ENCODE assay signal across 9 mouse cellular contexts in genomic region chr9:42313872-42314271, GRCm38 (mm10). TPM values are rescaled to one million over a fixed set of nuclear protein-coding genes. Genes with fewer than 3 reads are reported as not detected.
DNase-seq lines count a peak whose midpoint lies in the region; ATAC-seq and TF ChIP-seq lines count a peak whose summit lies in the region.
"Had no signal": no experiment of that assay in that cellular context is flagged by ENCODE, and none has a peak within 500 bp of the region (broad histone marks: within the 10 kb centered on the region; RNA-seq: fewer than 3 reads in every experiment).

No protein-coding gene starts in this region.

- H3K27ac ChIP-seq in embryonic facial prominence, embryonic 14.5 days (replicated peaks; ENCODE audit: low read depth, low read length) = no peak overlapping the region
- H3K27ac ChIP-seq: limb, embryonic 15.5 days had no signal

- H3K4me3 ChIP-seq in E14TG2a.4 (replicated peaks; ENCODE audit: low read length) = no peak overlapping the region
- no peak overlapping the region for H3K4me3 ChIP-seq in embryonic facial prominence, embryonic 14.5 days (ENCODE audit: low read depth, low read length)
- H3K4me3 ChIP-seq: limb, embryonic 15.5 days had no signal

- peak; percentile 36 for TF ChIP-seq CTCF in E14TG2a.4 (conservative IDR thresholded peaks at IDR 0.05; ENCODE audit: low read length)

- no peak overlapping the region for H3K9ac ChIP-seq in embryonic facial prominence, embryonic 14.5 days (ENCODE audit: low read depth, low read length)
- H3K9ac ChIP-seq: limb, embryonic 15.5 days had no signal

- H3K27me3 ChIP-seq in E14TG2a.4 (ENCODE audit: insufficient read depth, low read length) = 0 out of 2 replicates have a peak, but pooled peaks cover 2% of the 10 kb centered on the region
- H3K27me3 ChIP-seq in embryonic facial prominence, embryonic 14.5 days (replicated peaks; ENCODE audit: control insufficient read depth, insufficient read depth, low read length) = no peaks in the 10 kb centered on the region
- H3K27me3 ChIP-seq: limb, embryonic 15.5 days had no signal

- WGBS in embryonic facial prominence, embryonic 14.5 days = 12% methylated on average over 3 of the region's 3 CpGs

- ATAC-seq in embryonic facial prominence, embryonic 14.5 days (ENCODE audit: low read depth) = no peak
- no peak for ATAC-seq in inflammation-experienced regulatory T-cells, adult 6 months
- ATAC-seq in erythroblast, adult 5-6 weeks (replicated peaks; ENCODE audit: low FRiP score, poor library complexity, severe bottlenecking) = no peak

- H3K9me3 ChIP-seq in E14TG2a.4 (ENCODE audit: low read length) = no peaks in the 10 kb centered on the region
- H3K9me3 ChIP-seq in embryonic facial prominence, embryonic 14.5 days (ENCODE audit: control insufficient read depth, low read length) = no peaks in the 10 kb centered on the region
- H3K9me3 ChIP-seq: limb, embryonic 15.5 days had no signal

- DNase-seq in cerebellum, adult 18-20 months = peak; percentile 12 to 20
- DNase-seq in cerebellum, postnatal 4 days (ENCODE audit: low spot score in 2 of 2) = no peak
- DNase-seq in kidney, postnatal 10 days = peak; percentile 28
- no peak for DNase-seq in kidney, adult 8-10 months
- DNase-seq in embryonic facial prominence, embryonic 14.5 days (ENCODE audit: low spot score) = peak; percentile 36

- no peaks in the 10 kb centered on the region for H3K36me3 ChIP-seq in E14TG2a.4 (ENCODE audit: insufficient read depth, low read length)
- no peaks in the 10 kb centered on the region for H3K36me3 ChIP-seq in embryonic facial prominence, embryonic 14.5 days (ENCODE audit: control insufficient read depth, insufficient read depth, low read length)
- H3K36me3 ChIP-seq: limb, embryonic 15.5 days had no signal

- H3K4me2 ChIP-seq in embryonic facial prominence, embryonic 14.5 days (ENCODE audit: low read depth, low read length) = no peak overlapping the region
- H3K4me2 ChIP-seq: limb, embryonic 15.5 days had no signal

- no peaks in the 10 kb centered on the region for H3K4me1 ChIP-seq in E14TG2a.4 (replicated peaks; ENCODE audit: low read depth, low read length)
- no peaks in the 10 kb centered on the region; the same call in 1 of the 2 replicates for H3K4me1 ChIP-seq in embryonic facial prominence, embryonic 14.5 days (ENCODE audit: control insufficient read depth, insufficient read depth, low read length)
- H3K4me1 ChIP-seq: limb, embryonic 15.5 days had no signal

RNA-seq across cellular contexts. Expression of gene Sc5d, which starts 49.8 kb away (rescaled TPM):
- 32.3 and 38.3 TPM in 2 replicates for polyA plus RNA-seq in embryonic facial prominence, embryonic 14.5 days (2014; fragmentation: Nextera tagmentation; extraction: Ambion mirVana)
- polyA plus RNA-seq in inflammation-experienced regulatory T-cells, adult 6 months (2017; shearing (Covaris generic)) = 10 to 100 TPM; 74.1 to 93.1 (median 90.4) TPM
- total RNA-seq in erythroblast, adult 5-6 weeks (2015; ENCODE audit: low replicate concordance) = 2.1 and 11.3 TPM in 2 replicates
- total RNA-seq in erythroblast, adult 5-6 weeks (2017; ENCODE audit: low replicate concordance) = 3.6 and 17.6 TPM in 2 replicates

Comparison
In these comparisons a context has a peak if more than half of its experiments do, and no peak if none do; other contexts are left out.
1. DNase-seq: peak in cerebellum, adult 18-20 months (2 of 2), kidney, postnatal 10 days (single experiment) and embryonic facial prominence, embryonic 14.5 days (single experiment); none in cerebellum, postnatal 4 days (0 of 2) and kidney, adult 8-10 months (0 of 2).